Comparison of ENCODE assay signal across 26 mouse cellular contexts in the genomic region with DNA sequence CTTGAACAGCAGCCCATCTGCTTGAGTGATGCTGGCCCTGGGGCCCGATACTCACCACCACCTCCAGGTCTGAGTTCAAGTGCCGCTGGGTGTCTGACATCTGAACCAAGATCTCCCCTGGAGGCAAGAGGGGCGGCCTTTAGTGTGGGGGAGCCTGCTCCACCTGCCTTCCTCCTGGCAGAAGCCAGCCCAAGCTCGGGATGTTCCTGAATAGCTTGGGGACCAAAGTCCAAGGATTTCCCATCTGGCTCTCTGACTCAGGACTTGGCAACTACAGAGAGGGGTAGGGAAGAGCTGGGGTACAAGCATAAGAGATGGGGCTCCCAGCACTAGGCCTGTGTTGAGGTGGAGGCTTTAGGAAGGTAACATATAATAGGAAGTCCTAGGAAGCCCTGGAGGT. TPM values are rescaled to one million over a fixed set of nuclear protein-coding genes. Genes with fewer than 3 reads are reported as not detected.
DNase-seq lines count a peak whose midpoint lies in the region; TF ChIP-seq lines count a peak whose summit lies in the region.
"Had no signal": no experiment of that assay in that cellular context is flagged by ENCODE, and none has a peak within 500 bp of the region (broad histone marks: within the 10 kb centered on the region; RNA-seq: fewer than 3 reads in every experiment).

No protein-coding gene starts in this region.

- no peak for TF ChIP-seq POLR2A in liver, adult 2 months (IDR thresholded peaks at IDR 0.05; ENCODE audit: extremely low read depth, insufficient read depth, low read length)

- no peak overlapping the region for H3K27ac ChIP-seq in liver, adult 2 months (replicated peaks; ENCODE audit: insufficient read depth, low read depth, low read length)
- H3K27ac ChIP-seq: forebrain, embryonic 10.5 days; heart, adult 2 months; heart, embryonic 13.5 days; hindbrain, embryonic 13.5 days; layer of hippocampus, adult 2 months; limb, embryonic 12.5 days; liver, embryonic 14.5 days had no signal

- no peak for TF ChIP-seq CTCF in liver, adult 2 months (IDR thresholded peaks at IDR 0.05; ENCODE audit: low read depth, low read length)

- 74% methylated on average over 4 of the region's 4 CpGs for WGBS in liver, adult 2 months

- H3K9ac ChIP-seq in liver, adult 2 months (ENCODE audit: low read depth, low read length) = no peak overlapping the region
- H3K9ac ChIP-seq: forebrain, postnatal 0 days; heart, embryonic 13.5 days; hindbrain, embryonic 13.5 days; limb, embryonic 12.5 days; liver, embryonic 14.5 days had no signal

- peak; percentile 12 for DNase-seq in liver, adult 2 months (ENCODE audit: extremely low read depth, low read depth, low spot score)
- no peak for DNase-seq in liver
- peak; percentile 79 for DNase-seq in kidney, adult 9 months
- DNase-seq in kidney, postnatal 36 days = peak; percentile 66 to 79
- no peak for DNase-seq in adrenal gland, postnatal 14 days
- no peak for DNase-seq in thymus, postnatal 25 days
- DNase-seq in heart, postnatal 4 days = no peak
- DNase-seq: adrenal gland, postnatal 36 days; cerebellum, adult 9-10 months; forebrain, postnatal 0 days; gastrocnemius, postnatal 25 days; heart, adult 2 months; heart, postnatal 14 days; layer of hippocampus, postnatal 36 days; lung, postnatal 4 days; midbrain, embryonic 14.5 days; thymus, postnatal 14 days had no signal

- no peaks in the 10 kb centered on the region for H3K79me2 ChIP-seq in liver, adult 2 months (ENCODE audit: control insufficient read depth, insufficient read depth, low read length)

- no peak overlapping the region for H3K4me3 ChIP-seq in liver, adult 2 months (ENCODE audit: insufficient read depth, low read depth, low read length)
- H3K4me3 ChIP-seq: forebrain, embryonic 10.5 days; heart, adult 2 months; heart, embryonic 13.5 days; hindbrain, embryonic 13.5 days; layer of hippocampus, adult 2 months; limb, embryonic 12.5 days had no signal

- no peaks in the 10 kb centered on the region for H3K4me1 ChIP-seq in liver, adult 2 months (ENCODE audit: control insufficient read depth, insufficient read depth, low read length)
- H3K4me1 ChIP-seq: hindbrain, embryonic 13.5 days had no signal

- H3K27me3 ChIP-seq in liver, adult 2 months (ENCODE audit: control insufficient read depth, insufficient read depth, low read length) = no peaks in the 10 kb centered on the region
- H3K27me3 ChIP-seq: heart, embryonic 13.5 days; hindbrain, embryonic 13.5 days; limb, embryonic 12.5 days had no signal

- no peaks in the 10 kb centered on the region; the same call in 1 of the 2 replicates for H3K36me3 ChIP-seq in liver, adult 2 months (ENCODE audit: control insufficient read depth, insufficient read depth, low read length)

RNA-seq across cellular contexts. Expression of gene Baiap2l2, which starts 2.0 kb away (rescaled TPM):
- 0.20 TPM in 1 of 2 replicates, not detected in the other for total RNA-seq in liver, adult 2 months (2014; rRNA removed)
- polyA plus RNA-seq in liver, adult 2 months (2012; rRNA removed) = 0.31 and 0.51 TPM in 2 replicates
- total RNA-seq in adrenal gland, postnatal 14 days (2021) = 0.30 TPM in 1 of 2 replicates, not detected in the other
- total RNA-seq in heart, postnatal 4 days (2021) = 1 to 10 TPM; 1.3 to 2.0 TPM
- total RNA-seq: adrenal gland, postnatal 36 days; common myeloid progenitor, adult 5-6 weeks; megakaryocyte-erythroid progenitor cell, adult 5-6 weeks had no signal

RNA-seq across cellular contexts. Expression of gene Slc16a8, which starts 28.8 kb away (rescaled TPM):
- total RNA-seq in liver, adult 2 months (2014; rRNA removed) = not detected in 2 replicates
- polyA plus RNA-seq in liver, adult 2 months (2012; rRNA removed) = not detected in 2 replicates
- not detected in 2 replicates for total RNA-seq in adrenal gland, postnatal 14 days (2021)
- total RNA-seq in heart, postnatal 4 days (2021) = under 1 TPM; 0.23 to 0.31 TPM
- total RNA-seq: adrenal gland, postnatal 36 days; common myeloid progenitor, adult 5-6 weeks; layer of hippocampus, adult 2 months; megakaryocyte-erythroid progenitor cell, adult 5-6 weeks had no signal
- polyA plus RNA-seq: forebrain, embryonic 10.5 days; liver, embryonic 14.5 days; neural tube, embryonic 11.5 days had no signal

RNA-seq across cellular contexts. Expression of gene Pla2g6, which starts 44.8 kb away (rescaled TPM):
- 16.3 and 29.3 TPM in 2 replicates for total RNA-seq in liver, adult 2 months (2014; rRNA removed)
- 24.5 and 25.1 TPM in 2 replicates for polyA plus RNA-seq in liver, adult 2 months (2012; rRNA removed)
- 22.1 and 26.0 TPM in 2 replicates for total RNA-seq in adrenal gland, postnatal 14 days (2021)
- 1 to 10 TPM; 8.4 to 9.6 TPM for total RNA-seq in heart, postnatal 4 days (2021)

RNA-seq across cellular contexts. Expression of gene Gm49486, which starts 54.2 kb away (rescaled TPM):
- not detected in 2 replicates for total RNA-seq in liver, adult 2 months (2014; rRNA removed)
- polyA plus RNA-seq in liver, adult 2 months (2012; rRNA removed) = not detected in 2 replicates
- 0.22 TPM in 1 of 2 replicates, not detected in the other for total RNA-seq in adrenal gland, postnatal 14 days (2021)
- under 1 TPM; 0.52 to 0.74 TPM for total RNA-seq in heart, postnatal 4 days (2021)
- total RNA-seq: common myeloid progenitor, adult 5-6 weeks; megakaryocyte-erythroid progenitor cell, adult 5-6 weeks had no signal

RNA-seq across cellular contexts. Expression of gene Pick1, which starts 54.4 kb away (rescaled TPM):
- total RNA-seq in liver, adult 2 months (2014; rRNA removed) = 12.4 and 12.8 TPM in 2 replicates
- 15.4 and 18.5 TPM in 2 replicates for polyA plus RNA-seq in liver, adult 2 months (2012; rRNA removed)
- 18.6 and 22.9 TPM in 2 replicates for total RNA-seq in adrenal gland, postnatal 14 days (2021)
- total RNA-seq in heart, postnatal 4 days (2021) = 10 to 100 TPM; 24.5 to 26.0 TPM

Comparison
In these comparisons a context has a peak if more than half of its experiments do, and no peak if none do; other contexts are left out.
1. DNase-seq: peak in liver, adult 2 months (single experiment), kidney, adult 9 months (single experiment) and kidney, postnatal 36 days (2 of 2); none in liver (single experiment), adrenal gland, postnatal 14 days (single experiment), thymus, postnatal 25 days (single experiment) and heart, postnatal 4 days (single experiment).